Mouse (Mus musculus) urinary bladder, postnatal 14 days (tissue): ENCODE measurements around the gene G3bp2.
"Not testable (repeated sequence)": the region's sequence is repeated elsewhere in the genome, so short reads cannot be mapped to it uniquely, and the experiment has no call there.

Source experiments
- DNase-seq: peaks from one replicate; pipeline ENCODE4 v3.0.0; 2021; ENCODE audit warnings: low spot score

G3bp2 gene

DNA sequence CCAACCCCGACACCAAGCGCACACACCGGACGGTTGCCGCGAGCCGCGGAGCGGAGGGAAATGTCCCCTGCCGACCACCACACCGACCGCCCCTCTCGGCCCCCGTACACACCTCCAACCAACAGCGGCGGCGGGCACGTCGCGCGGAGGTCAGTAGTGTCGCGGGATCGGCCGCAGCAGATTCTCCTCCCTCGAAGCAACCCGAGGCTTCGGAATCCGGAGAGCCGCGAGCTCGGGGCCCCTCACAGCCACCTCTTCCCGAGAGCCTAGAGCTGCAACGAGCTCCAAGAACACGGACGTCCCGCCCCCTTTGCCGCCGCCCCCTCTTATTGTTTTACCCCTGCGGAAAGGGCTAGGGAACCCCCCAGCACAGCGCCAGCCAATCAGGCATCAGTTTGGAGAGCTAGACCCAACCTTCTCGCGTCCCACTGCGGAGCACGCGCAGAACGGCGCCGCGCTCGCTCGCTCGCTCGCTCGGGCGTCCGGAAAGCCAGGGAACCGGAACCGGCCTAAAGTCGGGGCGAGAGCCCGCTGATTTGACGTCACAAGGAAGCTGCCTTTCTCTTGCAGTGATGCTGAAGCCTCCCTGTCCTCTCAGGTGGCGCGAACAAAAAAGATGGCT is at the start of gene G3bp2:
Gene G3bp2, minus strand, starts transcription at position 303 of the 622 bp plus-strand sequence.
- peak; percentile 98 for DNase-seq

DNA sequence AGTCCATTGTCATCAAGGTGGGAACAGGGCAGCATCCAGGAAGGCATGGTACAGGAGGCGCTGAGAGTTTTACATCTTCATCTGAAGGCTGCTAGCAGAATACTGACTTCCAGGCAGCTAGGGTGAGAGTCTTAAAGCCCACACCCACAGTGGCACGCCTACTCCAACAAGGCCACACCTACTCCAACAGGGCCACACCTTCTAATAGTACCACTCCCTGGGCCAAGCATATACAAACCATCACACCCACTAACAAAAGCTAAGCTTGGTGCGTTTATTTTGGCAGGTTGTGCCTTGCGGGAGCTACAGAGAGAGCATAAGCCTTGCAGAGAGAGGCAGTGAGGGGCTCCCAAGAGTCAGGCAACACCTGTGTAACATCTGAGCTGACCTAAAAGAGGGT is 49.5 kb upstream of the G3bp2 start:
- not testable (repeated sequence) for DNase-seq

DNA sequence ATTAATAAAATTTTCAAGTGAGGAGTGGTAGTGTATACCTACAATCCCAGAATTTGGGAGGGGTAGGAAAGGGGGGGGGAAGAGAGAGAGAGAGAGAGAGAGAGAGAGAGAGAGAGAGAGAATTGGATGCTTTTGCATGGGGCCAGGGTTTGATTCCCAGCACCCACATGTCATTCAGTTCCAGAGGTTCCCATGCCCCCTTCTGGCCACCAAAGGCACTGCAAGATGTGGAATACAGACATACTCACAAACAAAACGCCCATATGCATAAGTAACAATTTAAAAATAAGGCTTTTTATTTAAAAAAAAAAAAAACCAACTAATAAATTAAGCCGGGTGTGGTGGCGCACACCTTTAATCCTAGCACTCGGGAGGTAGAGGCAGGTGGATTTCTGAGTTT is 48.6 kb upstream of the G3bp2 start:
- DNase-seq: no peak

DNA sequence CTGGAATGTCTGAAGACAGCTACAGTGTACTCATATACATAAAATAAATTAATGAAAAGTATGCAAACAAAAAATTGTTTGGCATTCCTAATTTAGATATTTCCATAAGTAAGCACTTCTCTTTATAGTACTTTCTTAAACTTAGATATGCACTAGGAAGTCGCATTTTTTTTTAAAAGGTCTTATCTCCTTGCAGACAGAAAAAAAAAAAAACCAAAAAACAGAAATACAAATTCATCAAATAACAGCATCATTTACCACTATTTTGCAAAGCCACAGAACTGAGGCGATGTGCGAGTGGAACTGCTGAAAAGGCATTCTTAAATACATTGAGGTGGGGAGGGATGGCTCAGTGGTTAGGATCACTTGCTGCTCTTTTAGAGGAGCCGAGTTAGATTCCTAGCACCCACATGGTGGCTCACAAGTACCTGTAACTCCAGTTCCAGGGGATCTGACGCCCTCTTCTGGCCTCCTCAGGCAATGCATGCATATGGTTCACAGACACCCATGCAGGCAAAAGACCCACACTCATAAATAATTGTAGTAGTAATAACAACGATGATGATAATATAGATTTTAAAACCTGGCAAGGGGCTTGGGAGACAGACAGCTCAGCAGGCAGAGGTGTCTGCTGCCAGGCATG is 46.6 kb upstream of the G3bp2 start:
- DNase-seq: no peak

DNA sequence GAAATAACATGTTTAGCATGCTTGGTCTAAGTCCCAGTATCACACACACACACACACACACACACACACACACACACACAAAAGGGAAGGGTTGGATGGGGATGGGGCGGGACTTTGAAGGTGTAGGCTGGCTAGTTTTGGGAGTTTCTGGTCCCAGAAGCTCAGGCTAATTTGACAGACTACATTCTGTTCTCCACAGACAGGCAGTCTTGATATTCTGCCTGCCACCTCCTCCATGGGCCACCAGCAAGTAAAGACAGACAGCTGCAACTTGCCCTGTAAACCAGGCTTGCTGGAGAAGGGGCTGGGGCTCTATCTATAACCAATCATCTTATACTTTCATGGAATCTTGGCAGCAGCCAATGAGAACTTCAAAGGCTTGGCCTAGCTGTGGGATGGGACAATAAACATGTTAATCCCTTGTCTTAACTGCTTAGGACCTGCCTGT is 45.8 kb upstream of the G3bp2 start:
- DNase-seq: no peak

DNA sequence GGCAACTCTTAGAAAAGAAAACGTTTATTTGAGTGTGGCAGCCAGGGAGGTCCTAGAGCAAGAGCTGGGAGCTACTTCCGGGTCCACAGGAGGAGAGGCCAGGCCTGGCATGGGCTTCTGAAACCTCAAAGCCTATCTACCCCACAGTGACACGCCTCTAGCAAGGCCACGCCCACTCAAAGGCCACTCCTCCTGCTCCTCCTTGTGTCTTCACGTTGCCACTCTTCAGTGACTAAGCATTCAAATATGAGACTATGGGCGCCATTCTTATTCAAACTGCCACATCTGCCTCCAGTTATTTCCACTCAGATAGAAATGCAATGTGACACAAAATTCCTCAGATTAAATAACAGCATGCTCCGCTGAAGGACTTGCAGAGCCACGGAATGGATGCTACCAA is 45.1 kb upstream of the G3bp2 start:
- DNase-seq: peak; percentile 38

DNA sequence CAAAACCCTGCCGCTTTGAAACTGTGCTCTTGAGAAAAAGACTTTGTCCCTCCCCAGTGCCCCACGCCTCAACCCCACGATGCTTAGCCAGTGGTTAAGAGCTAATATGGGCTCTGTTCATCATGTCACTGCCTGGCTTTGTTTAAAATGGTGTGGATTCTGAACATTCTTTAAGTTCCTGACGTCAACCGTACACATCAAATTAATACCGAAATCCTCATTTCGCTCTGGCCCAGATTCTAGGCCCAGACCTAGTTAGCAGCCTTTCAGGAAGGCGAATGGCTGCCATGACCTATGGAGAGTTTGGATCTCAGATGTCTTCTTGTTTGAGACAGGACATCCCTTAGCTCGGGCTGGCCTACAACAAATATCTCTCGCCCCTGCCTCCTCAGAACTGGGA is 44.2 kb upstream of the G3bp2 start:
- DNase-seq: no peak

DNA sequence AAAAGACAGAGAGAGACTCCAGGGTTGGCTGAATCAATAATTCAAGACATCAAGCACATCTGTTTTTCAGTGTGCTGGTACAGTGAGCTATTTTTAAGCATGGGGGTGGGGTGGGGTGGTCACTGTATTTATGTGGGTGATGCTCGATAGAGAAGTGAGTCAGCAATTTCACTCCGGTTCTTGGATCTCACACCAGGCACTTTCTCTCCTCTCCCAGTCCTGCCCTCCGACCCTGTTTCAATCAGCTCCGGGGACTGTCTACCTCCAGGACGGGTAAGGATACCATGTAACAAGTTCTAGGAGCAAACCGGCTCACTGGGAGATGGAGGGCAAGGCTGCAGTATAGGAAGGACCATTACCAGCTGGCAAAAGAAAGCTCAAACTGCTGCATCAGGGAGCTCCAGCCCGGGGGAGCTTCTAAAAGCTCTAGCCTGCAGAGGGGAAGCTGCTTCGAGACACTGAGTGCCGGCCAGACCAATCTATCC is 43.7 kb upstream of the G3bp2 start:
- no peak for DNase-seq

DNA sequence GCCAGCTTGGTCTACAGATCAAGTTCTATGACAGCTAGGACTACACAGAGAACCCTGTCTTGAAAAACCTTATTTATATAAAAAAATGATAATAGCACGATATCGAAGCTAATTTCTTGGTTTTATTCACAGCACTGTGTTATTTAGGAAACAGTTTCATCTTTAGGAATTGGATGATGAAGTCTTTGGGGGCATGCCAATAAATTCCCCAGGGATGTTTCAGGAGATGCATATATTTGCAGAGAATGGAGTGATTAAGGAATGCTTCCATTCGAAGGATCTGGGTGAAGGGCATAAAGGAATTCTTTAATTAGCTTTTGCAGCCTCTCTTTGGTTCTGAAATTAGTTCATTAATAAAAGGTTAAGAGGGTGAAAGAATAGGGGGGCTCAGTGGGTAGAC is 41.9 kb upstream of the G3bp2 start:
- DNase-seq: no peak

DNA sequence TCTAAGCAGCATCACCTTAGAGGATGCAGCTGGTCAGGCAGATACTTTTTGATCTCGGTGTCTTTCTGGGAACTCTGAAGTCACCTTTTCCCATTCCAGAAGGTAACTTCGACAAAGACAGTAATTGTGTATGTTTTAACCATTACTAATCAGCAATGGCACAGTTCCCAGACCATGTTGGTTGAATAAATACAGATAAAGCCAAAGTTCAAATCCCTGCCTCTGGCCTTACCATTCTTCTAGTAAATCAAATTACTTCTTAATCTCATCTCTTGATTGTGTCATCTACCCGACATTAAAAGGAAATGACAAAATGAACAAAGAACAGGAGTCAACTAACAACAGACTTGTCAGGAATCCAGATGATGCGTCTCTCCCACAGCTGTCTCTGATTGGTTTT is 38.1 kb upstream of the G3bp2 start:
- DNase-seq: no peak

DNA sequence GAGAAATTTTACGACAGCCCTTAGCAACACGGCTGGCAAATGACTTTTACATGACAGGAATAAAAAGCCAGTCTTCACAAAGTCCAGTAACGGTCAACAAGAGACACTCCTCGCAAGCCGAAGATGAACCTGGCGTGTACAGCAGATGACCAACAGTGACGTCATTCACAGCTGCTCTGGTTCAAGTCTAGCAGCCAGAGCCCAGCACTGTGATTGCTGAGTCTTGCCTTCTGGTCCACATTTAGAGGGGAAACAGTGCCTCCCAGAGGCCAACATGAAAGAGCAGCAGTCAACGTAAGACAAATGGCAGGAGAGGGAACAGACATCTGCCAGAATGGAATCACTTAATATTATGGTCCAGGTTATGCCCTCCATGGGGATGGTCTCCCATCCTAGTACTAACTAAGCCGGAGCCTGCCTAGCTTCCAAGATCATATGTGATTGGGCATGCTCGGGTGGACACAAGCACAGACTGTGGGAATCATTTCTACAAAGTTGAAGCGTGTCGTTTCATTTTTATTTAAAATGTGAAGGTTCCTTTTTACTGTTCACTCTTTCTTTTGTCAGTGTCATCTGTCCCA is 34.4 kb upstream of the G3bp2 start:
- peak; percentile 71 for DNase-seq

DNA sequence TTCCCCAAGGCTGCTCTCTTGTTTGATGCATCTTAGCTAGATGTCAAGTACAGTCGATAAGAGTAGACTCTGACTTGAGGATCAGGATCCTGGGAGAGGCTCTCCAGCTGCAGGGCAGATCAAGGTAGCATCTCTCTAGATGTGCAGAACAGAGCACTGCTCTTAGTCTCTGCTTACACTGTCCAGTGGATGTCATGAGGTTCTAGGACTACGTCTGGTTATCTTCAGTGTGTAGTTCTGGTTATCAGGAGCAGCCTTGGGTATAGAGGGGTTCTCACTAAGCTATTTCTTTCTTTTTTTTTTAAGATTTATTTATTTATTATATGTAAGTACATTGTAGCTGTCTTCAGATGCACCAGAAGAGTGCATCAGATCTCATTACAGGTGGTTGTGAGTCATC is 31.4 kb upstream of the G3bp2 start:
- DNase-seq: no peak

DNA sequence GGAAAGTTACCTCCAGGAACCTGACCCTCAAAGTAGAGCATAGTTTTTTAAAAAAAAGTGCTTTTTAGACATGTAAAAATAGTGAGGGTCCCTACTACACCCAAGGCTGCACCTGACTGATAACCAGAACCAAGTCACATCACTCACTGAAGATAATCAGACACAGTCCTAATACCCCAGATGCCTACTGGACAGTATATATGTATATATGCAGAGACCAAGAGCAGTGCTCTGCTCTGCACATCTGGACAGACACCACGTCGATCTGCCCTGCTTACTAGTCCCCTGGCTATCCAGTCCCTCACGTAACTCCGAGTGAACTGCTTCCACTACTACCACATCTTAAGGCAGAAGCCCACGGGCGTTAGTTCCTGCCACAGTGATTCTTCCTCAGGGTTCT is 30.7 kb upstream of the G3bp2 start:
- no peak for DNase-seq

DNA sequence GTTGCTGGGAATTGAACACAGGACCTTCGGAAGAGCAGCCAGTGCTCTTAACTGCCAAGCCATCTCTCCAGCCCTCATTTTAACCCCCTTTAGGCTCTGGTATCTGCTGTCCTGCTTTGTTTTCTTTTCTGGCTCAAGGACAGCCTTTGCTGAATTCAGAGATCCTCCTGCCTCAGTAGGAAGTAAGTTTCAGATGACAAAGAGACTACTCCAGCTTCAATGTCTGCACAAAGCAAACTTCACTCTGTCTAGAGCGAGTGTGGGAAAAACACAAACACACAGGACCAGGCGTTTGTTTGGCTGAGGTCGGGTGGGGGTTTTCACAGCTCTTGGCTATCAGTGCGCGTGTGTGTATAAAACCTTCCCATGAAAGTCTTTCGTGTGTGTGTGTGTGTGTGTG is 30.0 kb upstream of the G3bp2 start:
- no peak for DNase-seq

DNA sequence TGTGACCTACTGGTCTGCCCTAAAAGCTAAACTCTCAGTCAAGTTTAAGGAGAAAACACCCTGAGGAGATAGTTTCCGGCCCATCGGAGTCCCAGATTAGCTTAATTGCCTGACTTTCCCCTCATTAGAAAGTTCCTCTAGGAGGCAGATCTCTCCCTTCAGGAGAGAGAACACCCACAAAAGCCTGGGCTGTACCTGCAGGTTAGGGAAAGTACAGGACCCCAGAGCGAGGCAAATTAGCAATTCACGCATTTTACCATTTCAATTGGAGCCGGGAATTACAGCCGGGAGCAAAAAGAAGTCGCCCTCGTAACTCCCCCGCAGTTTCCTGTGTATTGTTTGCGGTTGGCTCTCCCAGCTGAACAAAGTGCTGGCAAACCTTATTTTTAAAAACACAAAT is 29.1 kb upstream of the G3bp2 start:
- DNase-seq: no peak

DNA sequence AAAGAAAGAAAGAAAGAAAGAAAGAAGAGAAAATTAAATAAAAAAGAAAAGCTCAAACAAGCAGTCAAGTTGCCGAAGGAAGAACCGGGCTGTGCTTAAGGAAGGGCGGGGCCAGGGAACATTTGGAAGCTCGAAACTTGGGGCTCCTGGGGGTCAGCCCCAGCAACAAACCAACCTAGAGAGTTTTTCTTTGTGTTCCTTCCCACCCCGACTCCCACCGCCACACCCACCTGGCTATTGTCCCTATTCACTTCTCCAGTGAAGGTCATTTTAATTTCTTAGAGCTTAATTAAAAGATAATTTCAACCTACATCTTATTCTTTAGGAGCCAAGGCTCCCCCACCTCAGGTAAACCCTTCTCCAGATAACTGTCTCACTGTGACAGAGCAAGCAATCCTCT is 28.7 kb upstream of the G3bp2 start:
- no peak for DNase-seq

DNA sequence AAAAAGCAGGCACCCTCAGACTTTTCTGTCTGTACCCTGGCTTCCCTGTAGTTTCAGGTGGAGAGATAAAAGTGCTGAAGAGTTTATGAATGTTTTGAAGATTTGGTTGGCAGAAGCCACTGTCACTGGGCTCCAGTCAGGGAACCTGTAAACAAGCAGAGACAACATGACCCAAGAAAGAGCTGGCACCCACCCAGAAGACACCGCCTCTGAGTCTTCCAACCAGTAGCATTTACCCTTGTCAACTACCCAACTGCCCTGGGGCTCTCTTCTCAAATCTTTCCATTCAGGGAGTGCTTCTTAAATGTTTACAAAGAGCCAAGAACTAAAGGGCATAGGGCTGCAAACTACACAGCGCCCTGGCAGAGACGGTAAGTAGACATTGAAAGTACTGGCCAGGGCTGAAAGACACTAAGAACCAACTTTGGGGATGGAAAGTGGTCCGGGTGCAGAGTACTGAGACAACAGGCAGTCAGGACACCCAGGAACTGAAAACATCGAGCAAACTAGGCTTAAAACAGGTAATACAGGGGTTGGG is 27.4 kb upstream of the G3bp2 start:
- peak; percentile 73 for DNase-seq

DNA sequence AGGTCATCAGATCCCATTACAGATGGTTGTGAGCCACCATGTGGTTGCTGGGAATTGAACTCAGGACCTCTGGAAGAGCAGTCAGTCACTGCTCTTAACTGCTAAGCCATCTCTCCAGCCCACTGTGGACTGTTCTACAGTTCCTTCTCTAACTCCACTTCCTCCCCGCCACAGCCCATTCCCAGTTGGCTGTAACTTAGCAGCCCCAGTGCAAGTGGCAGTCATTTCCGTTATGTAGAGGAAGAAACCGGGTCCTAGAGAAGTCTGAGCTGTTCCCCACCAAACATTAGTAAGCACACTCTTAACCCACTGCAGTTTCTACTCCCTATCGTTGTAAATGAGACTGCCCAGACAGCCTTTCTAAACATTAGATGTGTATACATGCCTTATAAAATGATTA is 23.8 kb upstream of the G3bp2 start:
- DNase-seq: no peak

DNA sequence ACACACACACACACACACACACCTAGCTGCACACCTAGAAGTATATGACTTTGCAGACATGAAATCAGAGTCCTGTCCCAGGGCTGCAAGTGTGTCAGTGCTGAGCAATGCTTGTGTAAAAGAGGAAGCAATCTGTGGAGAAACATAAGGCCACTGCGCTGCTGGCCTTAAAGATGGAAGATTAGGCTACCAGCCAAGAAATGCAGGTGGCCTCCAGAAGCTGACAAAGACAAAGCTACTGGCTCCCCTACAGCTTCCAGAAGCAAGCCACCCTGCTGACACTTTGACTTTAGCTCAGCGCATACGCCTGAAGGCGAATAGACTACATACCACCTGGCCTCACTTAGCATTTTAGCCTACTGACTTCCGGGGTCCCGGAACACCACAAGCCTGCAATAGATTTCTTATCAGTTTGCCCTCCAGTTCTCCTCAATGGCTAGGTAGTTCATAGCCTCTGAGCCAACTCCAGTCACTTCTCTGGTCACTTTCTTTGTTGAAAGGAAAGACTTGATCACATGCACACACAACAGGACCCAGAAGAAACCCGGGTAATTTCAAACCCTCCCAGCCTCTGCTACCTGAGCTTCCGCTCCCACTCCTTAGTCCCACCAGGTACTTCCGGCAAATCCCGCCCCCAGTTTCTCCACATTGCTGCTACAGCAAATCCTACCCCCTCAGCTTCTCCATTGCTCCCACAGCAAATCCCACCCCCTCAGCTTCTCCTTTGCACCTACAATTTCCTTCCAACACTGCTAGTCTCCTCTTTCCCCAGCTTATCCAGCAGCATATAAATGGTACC is 23.0 kb upstream of the G3bp2 start:
- no peak for DNase-seq

DNA sequence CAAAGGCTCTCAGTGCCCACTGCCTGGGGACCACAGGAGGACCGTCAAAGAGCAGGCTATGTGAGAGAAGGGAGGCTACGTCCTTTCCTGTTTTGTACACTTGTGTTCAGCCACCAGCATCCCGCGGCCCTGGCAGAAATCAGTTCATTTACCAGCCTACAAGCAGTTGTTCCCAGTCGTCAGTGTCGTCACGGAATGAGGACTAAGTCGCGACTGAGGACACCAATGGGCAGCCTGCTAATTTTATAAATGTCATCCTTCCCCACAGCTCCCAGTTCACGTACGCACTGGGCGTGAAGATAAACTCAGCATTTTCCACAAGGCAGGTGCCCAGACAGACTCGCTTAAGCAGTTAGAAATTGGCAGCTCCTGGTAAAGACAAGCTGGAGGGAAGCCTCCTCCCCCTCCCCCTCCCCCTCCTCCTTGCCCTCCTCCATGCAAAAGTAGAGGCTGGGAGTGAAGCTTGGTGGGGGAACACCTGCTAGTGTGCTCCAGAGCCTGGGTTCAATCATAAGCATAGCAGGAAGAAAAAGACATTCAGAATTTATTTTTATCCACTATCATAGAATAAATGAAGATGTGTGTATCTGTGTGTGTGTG is 20.4 kb upstream of the G3bp2 start:
- DNase-seq: no peak

DNA sequence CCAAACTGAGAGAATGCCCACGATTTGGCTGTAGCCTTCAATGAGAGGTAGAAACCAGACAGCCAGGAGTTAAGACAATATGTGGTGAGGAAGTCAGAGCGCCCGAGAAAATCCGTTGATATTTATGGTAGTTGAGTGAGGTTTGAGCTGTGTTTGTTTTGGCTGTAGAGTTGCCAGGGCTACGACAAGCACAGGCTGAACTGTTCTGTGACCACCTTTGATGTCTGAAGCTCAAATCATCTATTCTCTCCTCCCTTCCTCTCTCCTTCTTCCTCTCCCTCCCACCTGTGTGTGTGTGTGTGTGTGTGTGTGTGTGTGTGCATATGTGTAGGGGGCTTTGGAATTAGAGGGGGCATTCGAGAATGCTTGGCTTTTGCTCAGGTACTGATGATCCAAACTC is 19.5 kb upstream of the G3bp2 start:
- DNase-seq: peak; percentile 10

DNA sequence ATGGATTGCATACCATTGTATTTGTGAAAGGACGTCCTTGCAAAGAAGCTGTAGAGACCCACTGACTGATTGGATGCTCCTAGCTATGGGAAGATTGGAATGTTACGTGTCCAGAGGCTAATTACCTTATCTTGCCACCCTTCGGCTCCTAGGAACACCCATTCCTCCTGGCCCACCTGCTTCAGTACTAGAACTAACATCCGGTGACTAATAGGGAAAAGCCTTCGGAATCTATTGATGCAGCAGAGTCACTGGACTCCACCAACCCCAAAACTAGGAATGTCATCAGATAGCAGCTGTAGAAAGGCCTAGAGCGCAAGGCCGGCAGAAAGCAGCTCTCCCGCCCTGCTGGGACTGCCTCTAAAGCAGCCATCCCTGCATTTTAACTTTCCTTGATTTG is 18.1 kb upstream of the G3bp2 start:
- DNase-seq: no peak
